Mouse (Mus musculus) embryonic facial prominence, embryonic 12.5 days (tissue): ENCODE data around the gene Heyl. TPM values are rescaled to one million over a fixed set of nuclear protein-coding genes. Genes with fewer than 3 reads are reported as not detected.

Experiments used
- ATAC-seq: fragments of 200-750 bp; cut with Nextera tagmentation; 2 replicates; pipeline ENCODE4 v1.8.0; 2017; ENCODE audit not compliant: insufficient number of reproducible peaks, insufficient read depth, low FRiP score, low TSS enrichment
- H3K27ac ChIP-seq: fragments of 300-500 bp; sonication (generic); 2 replicates; pipeline ENCODE4 v1.5.1; 2016; ENCODE audit warnings: mild to moderate bottlenecking
- H3K27me3 ChIP-seq: fragments of 300-500 bp; sonication (generic); 2 replicates; pipeline ENCODE4 v1.6.1; 2016; ENCODE audit warnings: mild to moderate bottlenecking, moderate library complexity
- H3K36me3 ChIP-seq: fragments of 300-500 bp; sonication (generic); 2 replicates; pipeline ENCODE4 v1.6.1; 2016; ENCODE audit warnings: mild to moderate bottlenecking
- H3K4me1 ChIP-seq: fragments of 300-500 bp; sonication (generic); 2 replicates; pipeline ENCODE4 v1.6.1; 2016
- H3K4me2 ChIP-seq: fragments of 300-500 bp; sonication (generic); replicated peaks from 2 replicates; pipeline ENCODE4 v1.6.1; 2016; ENCODE audit warnings: mild to moderate bottlenecking, moderate library complexity
- H3K4me3 ChIP-seq: fragments of 300-500 bp; sonication (generic); 2 replicates; pipeline ENCODE4 v1.5.1; 2016; ENCODE audit warnings: mild to moderate bottlenecking
- H3K9ac ChIP-seq: fragments of 300-500 bp; sonication (generic); 2 replicates; pipeline ENCODE4 v1.6.1; 2016; ENCODE audit warnings: mild to moderate bottlenecking, moderate library complexity
- H3K9me3 ChIP-seq: fragments of 300-500 bp; sonication (generic); 2 replicates; pipeline ENCODE4 v1.6.1; 2016; ENCODE audit warnings: mild to moderate bottlenecking, moderate library complexity
- WGBS: fragments of 180-500 bp; shearing (Covaris S2); methylation state at CpG from one replicate; pipeline ENCODE4 v1.1.7; 2016; 5-methylcytosine and 5-hydroxymethylcytosine counted together
- polyA plus RNA-seq: library from polyadenylated mRNA; unstranded; fragments of >200 nt; fragmentation: Nextera tagmentation; extraction: Ambion mirVana; gene quantifications from 2 replicates; pipeline ENCODE4 v1.2.1, GENCODE M21; 2016

Heyl gene
- polyA plus RNA-seq, result 7.2 and 7.9 TPM in 2 replicates

DNA sequence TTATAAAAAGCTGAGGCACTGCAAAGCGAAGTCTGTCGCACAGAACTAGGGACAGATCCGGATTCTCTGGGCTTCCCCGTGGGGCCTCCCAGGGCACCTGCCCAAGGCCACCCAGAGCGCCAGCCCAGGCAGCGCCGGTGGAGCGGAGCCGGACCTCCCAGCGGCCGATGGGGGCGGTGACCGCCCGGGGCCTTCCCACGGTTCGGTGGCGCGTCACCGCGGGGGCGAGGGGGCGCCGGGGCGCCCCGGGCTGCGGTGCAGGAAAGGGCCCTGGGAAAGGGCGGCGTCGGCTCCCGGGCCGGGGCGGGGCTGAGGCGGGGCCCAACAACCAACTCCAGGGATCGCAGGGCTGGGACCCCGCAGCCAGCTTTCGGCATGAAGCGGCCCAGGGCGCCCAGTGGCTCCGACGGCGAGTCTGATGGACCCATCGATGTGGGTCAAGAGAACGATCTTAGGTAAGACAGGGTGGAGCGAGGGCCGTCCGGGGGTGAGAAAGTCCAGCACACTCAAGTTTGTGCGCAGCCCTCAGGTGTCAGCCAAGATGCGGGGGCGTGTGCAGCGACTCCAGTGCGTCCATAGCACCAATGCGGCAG, at the start of gene Heyl:
Heyl (plus strand) TSS at position 65 of the 593 bp plus-strand sequence.
- Histone ChIP-seq H3K4me2 (peak within 1 kb of the TSS; percentile 87), H3K27me3 (peaks cover 30% of the 10 kb centered on the region), H3K9me3 (no peaks in the 10 kb centered on the region), H3K4me3 (peak within 1 kb of the TSS; percentile 44), H3K9ac (peak within 1 kb of the TSS; percentile 41), H3K4me1 (peaks cover 25% of the 10 kb centered on the region), H3K27ac (no peak within 1 kb of the TSS), H3K36me3 (no peaks in the 10 kb centered on the region)
- no peak for ATAC-seq
- WGBS, result 2% methylated on average over 51 of the region's 52 CpGs

DNA sequence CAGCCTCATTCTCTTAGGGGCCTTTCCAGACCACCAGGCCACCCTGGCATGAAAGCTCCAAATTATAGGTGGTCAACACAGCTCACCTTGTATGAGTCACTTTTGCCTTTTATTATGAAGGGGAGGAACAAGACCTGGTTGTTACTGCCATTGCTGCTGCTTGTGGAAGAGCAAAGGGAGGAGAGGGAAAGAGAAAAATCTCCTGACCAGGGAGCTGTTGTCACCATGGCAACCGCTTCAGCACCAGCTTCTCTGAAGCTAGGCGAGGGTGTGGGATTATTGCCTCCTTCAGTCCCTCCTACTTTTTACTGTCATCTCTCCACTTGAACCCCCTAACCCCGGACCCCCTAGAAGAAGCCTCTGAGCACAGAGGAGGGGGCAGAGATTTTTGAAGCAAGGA, 48.5 kb upstream of the Heyl start:
- H3K9ac ChIP-seq, result no peak overlapping the region
- H3K4me2 ChIP-seq, result no peak overlapping the region
- H3K4me1 ChIP-seq, result peaks cover 3% of the 10 kb centered on the region; the same call in 1 of the 2 replicates
- peaks cover 68% of the 10 kb centered on the region for H3K27me3 ChIP-seq
- H3K4me3 ChIP-seq, result no peak overlapping the region
- 40% methylated on average over 3 of the region's 3 CpGs for WGBS
- no peak overlapping the region for H3K27ac ChIP-seq
- ATAC-seq, result no peak
- no peaks in the 10 kb centered on the region for H3K36me3 ChIP-seq
- no peaks in the 10 kb centered on the region for H3K9me3 ChIP-seq

DNA sequence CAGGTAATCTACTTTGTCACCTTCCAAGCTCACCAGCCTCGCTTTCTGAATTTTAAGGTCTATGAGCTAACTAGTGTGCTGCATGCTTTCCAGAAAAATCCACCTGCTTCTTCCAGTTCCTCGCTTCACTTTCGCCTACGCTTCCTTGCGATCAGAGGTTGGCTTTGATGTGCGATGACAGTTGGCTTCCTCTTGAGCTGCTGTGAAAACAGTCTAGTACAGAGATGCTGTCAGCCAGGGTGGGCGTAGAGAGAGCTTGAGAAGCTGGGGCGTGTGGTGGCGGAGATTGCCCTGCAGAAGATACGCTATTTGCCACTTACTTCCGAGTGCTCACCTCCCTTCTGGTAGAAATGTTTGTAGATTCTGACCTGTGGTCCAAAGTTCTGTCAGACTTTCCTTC, 41.0 kb upstream of the Heyl start:
- H3K9me3 ChIP-seq, result no peaks in the 10 kb centered on the region
- ATAC-seq, result no peak
- no peak overlapping the region for H3K27ac ChIP-seq
- no peak overlapping the region for H3K4me2 ChIP-seq
- H3K4me3 ChIP-seq, result no peak overlapping the region
- H3K27me3 ChIP-seq, result peaks cover 10% of the 10 kb centered on the region; the same call in 1 of the 2 replicates
- H3K36me3 ChIP-seq, result no peaks in the 10 kb centered on the region
- no peak overlapping the region for H3K9ac ChIP-seq
- WGBS, result 85% methylated on average over 11 of the region's 11 CpGs
- no peaks in the 10 kb centered on the region for H3K4me1 ChIP-seq

DNA sequence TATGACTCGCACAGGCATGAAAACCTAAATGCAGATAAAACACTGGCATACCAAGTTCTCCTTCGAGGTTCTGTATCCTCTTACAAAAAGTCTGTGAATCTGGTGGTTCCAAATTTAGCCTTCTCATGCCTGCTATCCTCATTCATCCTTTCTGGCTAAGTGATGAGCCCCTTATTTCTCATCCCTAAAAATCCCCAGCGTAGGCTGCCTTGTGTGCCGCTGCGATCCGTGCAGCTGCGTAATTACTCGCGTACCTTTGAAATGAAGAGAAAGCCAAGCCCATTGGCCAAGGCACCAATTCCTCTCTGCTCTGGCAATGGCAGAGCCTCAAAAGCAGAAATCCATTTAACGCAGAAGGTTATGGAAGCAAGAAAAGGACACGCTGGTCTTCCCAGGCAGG, 39.6 kb upstream of the Heyl start:
- H3K9ac ChIP-seq, result no peak overlapping the region
- H3K4me3 ChIP-seq, result no peak overlapping the region
- no peaks in the 10 kb centered on the region for H3K36me3 ChIP-seq
- no peak for ATAC-seq
- no peaks in the 10 kb centered on the region for H3K4me1 ChIP-seq
- H3K9me3 ChIP-seq, result no peaks in the 10 kb centered on the region
- 88% methylated on average over 11 of the region's 11 CpGs for WGBS
- H3K4me2 ChIP-seq, result no peak overlapping the region
- H3K27me3 ChIP-seq, result peaks cover 18% of the 10 kb centered on the region
- no peak overlapping the region for H3K27ac ChIP-seq

DNA sequence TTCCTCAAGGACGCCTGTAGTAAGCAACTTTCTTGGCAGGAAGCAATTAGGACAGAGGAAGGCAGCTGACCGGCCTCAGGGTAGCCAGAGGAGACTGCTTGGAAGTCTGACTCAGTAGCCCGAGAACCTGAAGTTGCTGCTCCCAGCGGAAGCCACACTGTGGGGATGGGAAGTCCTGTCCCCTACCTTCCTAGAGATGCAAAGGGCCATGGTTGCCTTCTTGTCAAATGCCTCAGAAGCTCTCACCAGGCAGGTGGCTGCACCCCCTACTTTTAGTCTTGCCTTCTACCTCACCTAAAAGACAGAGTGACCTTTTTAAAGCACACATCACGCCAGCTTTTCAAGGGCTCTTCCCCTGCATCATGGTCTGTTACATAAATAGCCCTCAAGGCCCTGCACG, 36.7 kb upstream of the Heyl start:
- Histone ChIP-seq H3K36me3 (no peaks in the 10 kb centered on the region), H3K9me3 (no peaks in the 10 kb centered on the region), H3K27me3 (peaks cover 42% of the 10 kb centered on the region), H3K4me1 (peaks cover 7% of the 10 kb centered on the region), H3K4me2 (no peak overlapping the region), H3K27ac (no peak overlapping the region), H3K4me3 (no peak overlapping the region), H3K9ac (no peak overlapping the region)
- no peak for ATAC-seq
- WGBS, result 52% methylated on average over 6 of the region's 6 CpGs

DNA sequence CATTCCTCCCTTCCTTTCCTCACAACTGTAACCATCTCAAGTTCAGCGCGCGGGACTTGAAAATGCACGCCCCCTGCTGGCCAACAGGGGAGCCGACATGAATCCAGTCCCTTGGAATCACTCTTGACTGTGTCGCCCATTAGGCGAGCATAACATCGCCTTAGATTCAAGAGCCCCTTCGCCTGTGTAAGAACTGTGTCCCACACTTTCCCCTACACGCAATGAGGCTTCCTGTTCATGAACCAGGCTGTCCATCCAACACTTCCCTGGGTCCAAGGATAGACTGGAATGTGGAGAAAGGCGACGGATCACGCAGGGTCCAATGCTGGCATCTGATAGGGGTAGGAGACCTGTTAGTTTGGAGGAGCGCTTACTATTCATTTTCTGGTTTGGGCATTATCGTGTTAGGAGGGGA, 32.6 kb upstream of the Heyl start:
- Histone ChIP-seq H3K9me3 (no peaks in the 10 kb centered on the region), H3K9ac (no peak overlapping the region), H3K27me3 (peaks cover 57% of the 10 kb centered on the region), H3K4me1 (peaks cover 8% of the 10 kb centered on the region), H3K36me3 (no peaks in the 10 kb centered on the region), H3K4me2 (peak overlapping the region; percentile 78), H3K27ac (no peak overlapping the region), H3K4me3 (peak overlapping the region; percentile 41)
- no peak for ATAC-seq
- under 1% methylated on average over 15 of the region's 15 CpGs for WGBS

DNA sequence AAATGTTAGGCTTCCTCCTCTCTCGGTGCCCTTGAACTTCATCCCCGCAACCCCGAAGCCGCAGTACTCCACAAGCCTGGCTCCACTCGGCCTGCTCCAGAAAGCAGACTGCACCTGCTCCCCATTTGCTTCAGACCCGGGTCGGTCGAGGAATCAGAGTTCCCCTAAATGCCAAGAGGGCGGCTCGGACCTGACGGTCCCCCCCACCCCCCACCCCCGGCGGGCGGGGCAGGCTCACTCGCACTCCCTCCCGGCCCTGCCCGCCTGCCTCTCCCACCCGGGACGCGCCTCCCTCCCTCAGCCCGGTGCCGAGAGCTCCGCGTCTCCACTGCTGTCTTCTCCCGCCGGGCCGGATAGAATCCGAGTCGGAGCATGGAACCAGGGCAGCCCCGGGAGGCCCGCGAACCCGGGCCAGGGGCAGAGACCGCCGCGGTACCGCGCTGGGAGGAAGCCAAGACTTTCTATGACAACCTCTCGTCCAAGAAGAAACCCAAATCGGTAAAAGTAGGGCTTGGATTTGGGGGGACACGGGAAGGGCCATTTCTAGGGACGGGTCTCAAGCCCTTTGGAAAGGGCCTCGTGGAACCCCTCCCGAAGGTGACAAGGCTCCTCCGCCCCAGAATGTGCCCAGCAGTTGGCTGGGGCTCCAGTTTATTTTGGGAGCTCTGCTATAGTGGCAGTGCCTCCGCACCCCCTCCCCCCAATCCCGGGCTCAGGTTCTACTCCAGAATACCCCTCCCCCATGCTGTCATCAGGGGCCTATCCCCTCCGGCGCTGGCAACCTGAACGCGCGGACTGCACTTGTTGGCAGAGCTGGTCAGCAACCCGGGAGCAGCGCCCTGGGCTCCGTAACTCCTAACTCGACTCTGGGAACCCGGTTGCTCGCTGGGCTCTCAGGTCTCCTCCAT, 31.9 kb upstream of the Heyl start, which contains the start of gene Nt5c1a:
Nt5c1a (plus strand) TSS at position 319 of the 908 bp plus-strand sequence.
- H3K4me2 ChIP-seq, result peak within 1 kb of the TSS; percentile 78
- H3K4me3 ChIP-seq, result peak within 1 kb of the TSS; percentile 41
- 1% methylated on average over 57 of the region's 58 CpGs for WGBS
- H3K9ac ChIP-seq, result peak within 1 kb of the TSS; percentile 48
- no peaks in the 10 kb centered on the region for H3K9me3 ChIP-seq
- no peak for ATAC-seq
- no peak within 1 kb of the TSS for H3K27ac ChIP-seq
- peaks cover 56% of the 10 kb centered on the region for H3K27me3 ChIP-seq
- peaks cover 8% of the 10 kb centered on the region for H3K4me1 ChIP-seq
- H3K36me3 ChIP-seq, result no peaks in the 10 kb centered on the region

DNA sequence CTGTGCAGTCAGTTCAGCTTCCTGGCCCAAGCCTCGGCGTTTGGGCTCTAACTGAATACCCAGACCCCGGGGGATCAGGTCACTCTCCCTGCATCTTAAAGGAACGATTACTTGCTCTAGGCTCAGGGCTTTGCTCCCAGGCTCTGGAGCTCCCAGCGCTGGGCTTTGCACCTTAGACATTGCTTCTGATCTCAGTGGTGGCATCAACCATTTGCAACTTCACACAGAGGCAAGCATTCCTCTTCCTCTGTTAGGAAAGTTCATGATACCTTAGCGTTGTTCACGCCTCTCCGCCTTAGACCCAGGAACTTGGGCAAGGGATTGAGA, 31.3 kb upstream of the Heyl start:
- Histone ChIP-seq H3K36me3 (no peaks in the 10 kb centered on the region), H3K4me3 (peak overlapping the region; percentile 41; the same call in 1 of the 2 replicates), H3K27me3 (peaks cover 51% of the 10 kb centered on the region), H3K27ac (no peak overlapping the region), H3K9ac (no peak overlapping the region), H3K9me3 (no peaks in the 10 kb centered on the region), H3K4me1 (peaks cover 8% of the 10 kb centered on the region), H3K4me2 (peak overlapping the region; percentile 78)
- no peak for ATAC-seq
- 5% methylated on average over 8 of the region's 8 CpGs for WGBS

DNA sequence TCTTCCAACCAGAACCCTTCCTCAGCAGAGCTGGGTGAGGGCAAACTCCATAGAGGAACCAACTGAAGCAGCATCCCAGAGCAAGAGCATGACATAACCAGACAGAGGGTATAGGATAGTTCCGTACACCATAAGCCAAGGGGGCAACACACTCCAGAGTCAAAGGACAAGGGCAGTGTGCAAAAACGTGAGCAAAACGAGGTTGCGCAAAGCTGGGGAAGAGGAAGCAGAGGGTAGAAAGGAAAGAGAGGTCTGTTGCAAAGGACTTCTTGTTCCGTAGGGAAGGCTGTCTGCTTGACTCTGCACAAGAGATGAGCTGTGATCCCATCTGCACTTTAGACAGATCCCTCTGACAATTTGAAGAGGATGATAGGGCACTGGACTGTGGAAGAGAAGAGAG, 26.0 kb upstream of the Heyl start:
- H3K27me3 ChIP-seq, result peaks cover 13% of the 10 kb centered on the region

DNA sequence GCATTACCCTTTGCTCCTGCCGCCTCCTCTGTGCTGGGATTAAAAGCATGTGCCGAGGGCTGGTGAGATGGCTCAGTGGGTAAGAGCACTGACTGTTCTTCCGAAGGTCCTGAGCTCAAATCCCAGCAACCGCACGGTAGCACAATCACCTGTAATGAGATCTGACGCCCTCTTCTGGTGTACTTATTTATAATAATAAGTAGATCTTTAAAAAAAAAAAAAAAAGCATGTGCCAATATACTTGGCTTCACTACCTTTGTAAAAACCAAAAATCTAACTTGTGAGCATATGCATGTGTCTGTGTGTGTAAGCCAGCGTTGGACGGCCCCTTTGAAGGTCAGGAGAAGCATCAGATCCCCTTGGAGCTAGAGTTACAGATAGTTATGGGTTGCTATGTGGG, 22.4 kb upstream of the Heyl start:
- H3K36me3 ChIP-seq, result no peaks in the 10 kb centered on the region
- WGBS, result 54% methylated on average over 8 of the region's 8 CpGs
- H3K27ac ChIP-seq, result no peak overlapping the region
- H3K27me3 ChIP-seq, result 0 out of 2 replicates have a peak, but pooled peaks cover 3% of the 10 kb centered on the region
- no peaks in the 10 kb centered on the region for H3K4me1 ChIP-seq
- H3K4me2 ChIP-seq, result no peak overlapping the region
- no peak overlapping the region for H3K9ac ChIP-seq
- H3K9me3 ChIP-seq, result no peaks in the 10 kb centered on the region
- no peak overlapping the region for H3K4me3 ChIP-seq
- no peak for ATAC-seq

More for the DNA sequence above, 26.0 kb upstream of the Heyl start:
- Histone ChIP-seq H3K4me2 (no peak overlapping the region), H3K27ac (no peak overlapping the region), H3K36me3 (no peaks in the 10 kb centered on the region), H3K4me3 (no peak overlapping the region), H3K4me1 (no peaks in the 10 kb centered on the region), H3K9ac (no peak overlapping the region), H3K9me3 (no peaks in the 10 kb centered on the region)
- ATAC-seq, result no peak
- 80% methylated on average over 5 of the region's 5 CpGs for WGBS

DNA sequence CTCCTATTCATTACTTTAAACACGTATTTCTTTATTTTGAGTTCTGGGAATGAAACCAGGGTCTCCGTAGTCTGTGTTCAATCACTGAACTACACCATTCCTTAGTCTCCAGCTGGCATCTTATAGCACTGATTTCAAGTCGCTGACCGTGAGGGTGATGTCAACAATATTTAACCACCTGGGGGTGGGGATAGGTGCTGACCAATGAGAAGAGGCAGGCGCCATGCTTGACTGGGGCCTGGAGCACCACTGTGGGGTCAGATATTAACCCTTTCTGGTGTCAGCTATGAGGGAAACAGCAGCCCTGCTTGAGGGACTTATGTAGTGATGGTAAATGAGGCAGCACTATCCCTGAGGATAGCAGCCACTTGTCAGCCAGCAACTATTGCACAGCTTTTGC, 21.9 kb upstream of the Heyl start:
- ATAC-seq, result no peak
- Histone ChIP-seq H3K4me2 (no peak overlapping the region), H3K4me1 (no peaks in the 10 kb centered on the region), H3K4me3 (no peak overlapping the region), H3K27me3 (0 out of 2 replicates have a peak, but pooled peaks cover 3% of the 10 kb centered on the region), H3K27ac (no peak overlapping the region), H3K9me3 (no peaks in the 10 kb centered on the region), H3K9ac (no peak overlapping the region), H3K36me3 (no peaks in the 10 kb centered on the region)
- 53% methylated on average over 5 of the region's 5 CpGs for WGBS

DNA sequence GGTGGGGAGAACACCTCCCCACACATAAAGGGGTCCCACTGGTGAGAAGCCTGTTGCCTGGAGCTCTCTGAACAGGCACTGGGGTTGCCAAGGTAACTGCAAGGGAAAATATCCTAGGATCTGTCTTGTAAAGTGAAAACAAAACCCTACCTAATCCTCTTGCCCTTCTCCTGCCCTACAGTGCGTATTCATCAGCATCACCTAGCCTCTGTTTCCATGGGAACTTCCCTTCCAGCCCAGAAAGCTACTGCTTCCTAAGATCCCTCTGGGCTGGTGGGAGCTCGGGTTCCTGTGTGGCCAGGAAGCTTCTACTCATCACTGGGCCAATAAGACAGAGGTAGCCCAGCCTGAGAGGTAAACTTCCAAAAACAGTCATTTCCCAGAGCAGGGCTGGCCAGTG, 21.0 kb upstream of the Heyl start:
- WGBS, result 40% methylated on average over 2 of the region's 2 CpGs
- H3K4me3 ChIP-seq, result no peak overlapping the region
- H3K9ac ChIP-seq, result no peak overlapping the region
- no peaks in the 10 kb centered on the region for H3K4me1 ChIP-seq
- 0 out of 2 replicates have a peak, but pooled peaks cover 3% of the 10 kb centered on the region for H3K27me3 ChIP-seq
- ATAC-seq, result no peak
- H3K4me2 ChIP-seq, result no peak overlapping the region
- no peak overlapping the region for H3K27ac ChIP-seq
- no peaks in the 10 kb centered on the region for H3K9me3 ChIP-seq
- no peaks in the 10 kb centered on the region for H3K36me3 ChIP-seq
